Mouse (Mus musculus) forebrain, postnatal 0 days (tissue): ENCODE measurements around the gene Mcm5. TPM values are rescaled to one million over a fixed set of nuclear protein-coding genes. Genes with fewer than 3 reads are reported as not detected.

ENCODE experiments used
- ATAC-seq: fragments of 200-750 bp; cut with Nextera tagmentation; 2 replicates; pipeline ENCODE4 v1.8.0; 2017; ENCODE audit warnings: mild to moderate bottlenecking, moderate library complexity
- DNase-seq: peaks from one replicate; pipeline ENCODE4 v3.0.0-alpha.2; 2015
- H3K27ac ChIP-seq: fragments of 300-500 bp; sonication (generic); 2 replicates; pipeline ENCODE4 v1.5.1; 2014; ENCODE audit warnings: low read depth, mild to moderate bottlenecking, antibody characterized with exemption, low read length, moderate library complexity, mixed read lengths
- H3K27me3 ChIP-seq: fragments of 300-500 bp; sonication (generic); 2 replicates; pipeline ENCODE4 v1.6.1; 2014; ENCODE audit warnings: mild to moderate bottlenecking, low read length, mixed read lengths; ENCODE audit not compliant: insufficient read depth
- H3K36me3 ChIP-seq: fragments of 300-500 bp; sonication (generic); 2 replicates; pipeline ENCODE4 v1.6.1; 2014; ENCODE audit warnings: mild to moderate bottlenecking, moderate library complexity; ENCODE audit not compliant: insufficient read depth
- H3K4me1 ChIP-seq: fragments of 300-500 bp; sonication (generic); 2 replicates; pipeline ENCODE4 v1.6.1; 2014; ENCODE audit warnings: antibody characterized with exemption; ENCODE audit not compliant: insufficient read depth
- H3K4me2 ChIP-seq: fragments of 300-500 bp; sonication (generic); 2 replicates; pipeline ENCODE4 v1.6.1; 2014; ENCODE audit warnings: low read depth, mild to moderate bottlenecking, moderate library complexity
- H3K4me3 ChIP-seq: fragments of 300-500 bp; sonication (generic); 2 replicates; pipeline ENCODE4 v1.5.1; 2014; ENCODE audit warnings: low read depth, low read length, mixed read lengths
- H3K9ac ChIP-seq: fragments of 300-500 bp; sonication (generic); 2 replicates; pipeline ENCODE4 v1.6.1; 2014; ENCODE audit warnings: mild to moderate bottlenecking
- H3K9me3 ChIP-seq: fragments of 300-500 bp; sonication (generic); 2 replicates; pipeline ENCODE4 v1.6.1; 2016; ENCODE audit warnings: low read length
- CTCF ChIP-seq: sonication (generic); IDR thresholded peaks from 2 replicates; pipeline ENCODE4 v1.5.1; 2016; ENCODE audit warnings: antibody characterized with exemption, control low read depth, low read depth
- WGBS: fragments of 180-500 bp; shearing (Covaris S2); extraction: QIAGEN DNeasy Blood & Tissue Kit; methylation state at CpG from one replicate; pipeline ENCODE4 v1.1.7; 2014; 5-methylcytosine and 5-hydroxymethylcytosine counted together
- polyA plus RNA-seq: library from polyadenylated mRNA; unstranded; fragments of >200 nt; fragmentation: Nextera tagmentation; extraction: Ambion mirVana; gene quantifications from 2 replicates; pipeline ENCODE4 v1.2.1, GENCODE M21; 2015
- total RNA-seq: library from RNA; depleted of rRNA; stranded (reverse); fragments of >200 nt; gene quantifications from 2 replicates; pipeline ENCODE4 v1.2.3, GENCODE M21; 2014

The Mcm5 gene
- total and polyA plus RNA-seq, 2 experiments from 2014 or later = 18.3 to 22.2 TPM

- Histone ChIP-seq H3K4me1 (no peaks in the 10 kb centered on the region), H3K4me2 (no peak overlapping the region), H3K4me3 (no peak overlapping the region), H3K27me3 (no peaks in the 10 kb centered on the region), H3K36me3 (no peaks in the 10 kb centered on the region), H3K27ac (no peak overlapping the region), H3K9ac (no peak overlapping the region), H3K9me3 (no peaks in the 10 kb centered on the region)
- no peak for TF ChIP-seq CTCF
- no peak for ATAC-seq
- no peak for DNase-seq
- 88% methylated on average over 4 of the region's 4 CpGs for WGBS
Observed at GRCm38 (mm10) chr8:75102956-75103355, 6.4 kb upstream of the Mcm5 start.

- TF ChIP-seq CTCF = no peak
- no peak for ATAC-seq
- 53% methylated on average over 8 of the region's 8 CpGs for WGBS
Observed at GRCm38 (mm10) chr8:75103376-75103878, 5.9 kb upstream of the Mcm5 start.

DNA sequence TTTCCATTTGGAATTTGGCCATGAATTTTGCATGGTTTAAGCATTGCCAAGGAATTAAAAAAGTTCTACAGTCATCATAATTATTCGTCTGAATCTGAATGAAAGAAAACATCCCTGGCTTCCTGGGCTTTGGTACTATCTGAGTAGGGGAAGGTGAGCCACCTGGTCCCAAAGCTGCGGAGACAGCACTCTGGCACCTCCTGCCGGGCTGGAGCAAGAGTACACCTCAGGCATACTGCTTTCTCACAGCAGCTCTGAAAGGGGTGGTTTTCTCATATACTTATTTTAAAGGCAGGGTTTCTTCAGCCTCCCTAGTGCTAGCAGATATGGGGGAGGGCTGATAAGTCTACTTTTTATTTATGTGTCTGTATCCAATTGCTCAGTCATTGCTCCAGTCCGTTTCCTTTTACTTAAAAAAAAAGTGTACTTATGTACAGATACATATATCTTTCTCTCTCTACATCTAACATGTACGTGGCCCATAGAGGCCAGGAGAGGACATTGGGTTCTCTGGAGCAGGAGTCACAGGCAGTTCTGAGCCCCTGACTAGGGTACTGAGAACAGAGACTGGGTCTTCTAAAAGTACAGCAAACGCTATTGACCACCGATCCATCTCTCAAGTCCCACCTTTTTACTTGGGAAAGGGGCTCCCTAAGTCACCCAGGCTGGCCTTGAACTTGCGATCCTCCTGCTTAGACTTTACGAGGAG is 688 bp upstream of the Mcm5 start:
- Histone ChIP-seq H3K4me1 (peaks cover 7% of the 10 kb centered on the region; the same call in 1 of the 2 replicates), H3K27ac (peak overlapping the region; percentile 91), H3K4me2 (peak overlapping the region; percentile 78), H3K9ac (peak overlapping the region; percentile 62), H3K4me3 (peak overlapping the region; percentile 67), H3K36me3 (peaks cover 11% of the 10 kb centered on the region; the same call in 1 of the 2 replicates), H3K9me3 (no peaks in the 10 kb centered on the region), H3K27me3 (no peaks in the 10 kb centered on the region)
- peak; percentile 82 for TF ChIP-seq CTCF
- DNase-seq (peak; percentile 85), ATAC-seq (peak; percentile 78)
- WGBS = 1% methylated on average over 9 of the region's 9 CpGs

More at GRCm38 (mm10) chr8:75103376-75103878, 5.9 kb upstream of the Mcm5 start:
- Histone ChIP-seq H3K36me3 (no peaks in the 10 kb centered on the region), H3K4me1 (no peaks in the 10 kb centered on the region), H3K9ac (no peak overlapping the region), H3K27me3 (no peaks in the 10 kb centered on the region), H3K4me2 (no peak overlapping the region), H3K4me3 (no peak overlapping the region), H3K9me3 (no peaks in the 10 kb centered on the region), H3K27ac (no peak overlapping the region)
- DNase-seq = no peak

- DNase-seq (no peak), ATAC-seq (no peak)
- H3K9me3 ChIP-seq = no peaks in the 10 kb centered on the region
- no peak for TF ChIP-seq CTCF
- H3K4me2 ChIP-seq = peak overlapping the region; percentile 76
- peaks cover 7% of the 10 kb centered on the region; the same call in 1 of the 2 replicates for H3K4me1 ChIP-seq
- H3K27ac ChIP-seq = no peak overlapping the region
- H3K4me3 ChIP-seq = peak overlapping the region; percentile 67
- H3K36me3 ChIP-seq = peaks cover 11% of the 10 kb centered on the region; the same call in 1 of the 2 replicates
- no peaks in the 10 kb centered on the region for H3K27me3 ChIP-seq
- WGBS = 20% methylated on average over 13 of the region's 13 CpGs
- peak overlapping the region; percentile 37 for H3K9ac ChIP-seq
Observed at GRCm38 (mm10) chr8:75110093-75110492, 724 bp downstream of the Mcm5 start.

DNA sequence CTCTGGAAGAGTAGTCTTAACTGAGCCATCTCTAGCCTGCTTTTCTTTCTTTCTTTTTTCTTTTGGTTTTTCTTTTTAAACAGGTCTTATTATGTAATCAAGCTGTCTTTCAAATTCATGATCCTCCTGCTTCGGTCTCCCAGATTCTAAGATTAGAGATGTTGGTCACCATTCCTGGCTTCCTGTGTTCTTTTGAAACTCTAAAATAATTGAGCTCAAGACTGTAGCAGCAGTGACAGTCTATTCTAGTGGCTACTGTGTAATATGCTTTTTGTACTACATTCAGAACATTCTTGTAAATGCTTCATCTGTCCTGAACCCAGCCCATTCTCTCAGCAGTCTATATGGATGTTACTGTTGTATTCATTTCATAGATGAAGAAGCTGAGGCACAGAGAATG is 9.1 kb downstream of the Mcm5 start:
- H3K27me3 ChIP-seq = no peaks in the 10 kb centered on the region
- H3K9me3 ChIP-seq = no peaks in the 10 kb centered on the region
- no peak overlapping the region for H3K9ac ChIP-seq
- no peak for DNase-seq
- H3K4me3 ChIP-seq = no peak overlapping the region
- no peak for TF ChIP-seq CTCF
- H3K4me2 ChIP-seq = no peak overlapping the region
- WGBS = 85% methylated on average over 1 of the region's 1 CpGs
- H3K36me3 ChIP-seq = peaks cover 26% of the 10 kb centered on the region
- no peaks in the 10 kb centered on the region for H3K4me1 ChIP-seq
- no peak overlapping the region for H3K27ac ChIP-seq
- ATAC-seq = no peak

GRCm38 (mm10) chr8:75119287-75119686 is 9.9 kb downstream of the Mcm5 start:
- H3K36me3 ChIP-seq = peaks cover 29% of the 10 kb centered on the region
- H3K27me3 ChIP-seq = no peaks in the 10 kb centered on the region
- H3K9ac ChIP-seq = no peak overlapping the region
- no peak overlapping the region for H3K27ac ChIP-seq
- ATAC-seq (no peak), DNase-seq (no peak)
- no peaks in the 10 kb centered on the region for H3K4me1 ChIP-seq
- H3K4me2 ChIP-seq = no peak overlapping the region
- WGBS = 97% methylated on average over 2 of the region's 2 CpGs
- no peak overlapping the region for H3K4me3 ChIP-seq
- no peak for TF ChIP-seq CTCF
- no peaks in the 10 kb centered on the region for H3K9me3 ChIP-seq

GRCm38 (mm10) chr8:75119747-75120146 is 10.4 kb downstream of the Mcm5 start:
- no peak for DNase-seq
- Histone ChIP-seq H3K4me2 (no peak overlapping the region), H3K9me3 (no peaks in the 10 kb centered on the region), H3K27ac (no peak overlapping the region), H3K4me1 (no peaks in the 10 kb centered on the region), H3K4me3 (no peak overlapping the region), H3K36me3 (peaks cover 29% of the 10 kb centered on the region), H3K9ac (no peak overlapping the region), H3K27me3 (no peaks in the 10 kb centered on the region)
- no peak for TF ChIP-seq CTCF
- 96% methylated on average over 2 of the region's 2 CpGs for WGBS
- ATAC-seq = no peak
